Mouse (Mus musculus) frontal cortex, adult 2 months (tissue): ENCODE results near the gene Qrich1. TPM values are rescaled to one million over a fixed set of nuclear protein-coding genes. Genes with fewer than 3 reads are reported as not detected.

Experiments
- DNase-seq, 2 experiments: peaks; one replicate each; pipeline ENCODE4 v3.0.0; 2022; ENCODE audit warnings: low spot score in 1 of 2; ENCODE audit errors: extremely low spot score in 1 of 2
- polyA plus RNA-seq: library from polyadenylated mRNA; depleted of rRNA; stranded (reverse); fragments of >200 nt; gene quantifications from 2 replicates; pipeline ENCODE4 v1.2.3, GENCODE M21; 2012; rRNA removed

Gene Qrich1
- 98.2 and 129 TPM in 2 replicates for polyA plus RNA-seq

DNA sequence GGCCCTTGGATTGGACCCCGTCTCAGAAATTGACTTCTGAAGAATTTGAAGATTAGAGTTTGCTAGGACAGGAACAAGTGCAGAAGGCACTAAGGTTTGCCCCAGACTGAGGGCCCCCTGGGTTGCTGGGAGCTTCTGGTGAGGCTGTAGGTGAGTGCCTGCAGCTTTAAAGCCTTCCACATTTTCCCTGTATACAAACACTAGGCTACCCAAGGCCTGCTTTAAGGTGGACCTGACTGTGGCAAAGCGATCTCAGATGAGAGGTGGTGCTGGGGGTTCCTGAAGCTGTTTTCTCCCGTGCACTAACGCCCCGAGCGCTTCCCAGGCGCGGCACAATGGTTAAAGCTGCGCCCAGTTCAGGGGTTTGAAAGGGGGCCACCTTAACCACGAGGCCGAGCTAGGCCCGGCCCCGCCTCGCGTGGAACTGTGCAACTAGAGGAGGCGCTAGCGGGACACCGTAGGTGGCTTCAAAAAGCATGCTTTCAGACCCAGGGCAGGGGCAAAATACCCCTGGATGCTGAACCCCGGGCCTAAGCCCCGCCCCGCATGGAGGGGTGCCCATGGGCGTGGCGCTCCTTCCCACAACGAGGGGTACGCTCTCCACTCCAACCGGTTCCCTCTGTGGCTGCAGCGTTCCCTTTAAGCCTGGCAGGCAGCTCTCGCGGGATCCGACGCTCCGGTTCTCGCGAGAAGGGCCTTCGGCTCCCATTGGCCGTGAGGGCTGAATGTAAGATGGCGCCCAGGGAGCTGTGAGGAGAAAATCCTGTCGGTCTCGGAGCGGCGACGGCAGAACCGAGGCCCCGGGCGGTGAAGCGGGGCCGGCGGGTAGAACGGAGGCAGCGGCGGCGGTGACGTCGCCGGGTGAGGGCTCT is at the start of gene Qrich1:
Gene Qrich1, plus strand, starts transcription at position 427 of the 872 bp plus-strand sequence.
- peak; percentile 92 to 96 for DNase-seq

DNA sequence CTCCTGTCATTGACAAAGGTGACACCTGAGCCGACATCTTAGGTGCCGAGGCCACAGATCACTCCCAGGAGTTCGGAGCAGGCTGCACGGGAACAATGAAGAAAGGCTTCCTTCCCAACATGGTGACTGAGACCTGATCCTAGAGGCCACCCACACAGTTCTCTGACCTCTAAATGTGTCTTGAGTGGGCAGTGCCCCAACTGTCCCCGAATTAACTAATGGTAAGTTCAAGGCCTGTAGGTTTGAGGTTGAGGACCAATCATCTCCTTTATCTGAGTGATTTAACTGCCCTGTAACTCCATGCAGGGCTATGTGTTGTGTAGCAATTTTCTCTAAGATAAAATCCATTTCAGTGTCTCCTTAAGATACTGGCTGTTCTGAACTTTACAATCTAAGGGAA is 47.2 kb upstream of the Qrich1 start:
- no peak for DNase-seq

DNA sequence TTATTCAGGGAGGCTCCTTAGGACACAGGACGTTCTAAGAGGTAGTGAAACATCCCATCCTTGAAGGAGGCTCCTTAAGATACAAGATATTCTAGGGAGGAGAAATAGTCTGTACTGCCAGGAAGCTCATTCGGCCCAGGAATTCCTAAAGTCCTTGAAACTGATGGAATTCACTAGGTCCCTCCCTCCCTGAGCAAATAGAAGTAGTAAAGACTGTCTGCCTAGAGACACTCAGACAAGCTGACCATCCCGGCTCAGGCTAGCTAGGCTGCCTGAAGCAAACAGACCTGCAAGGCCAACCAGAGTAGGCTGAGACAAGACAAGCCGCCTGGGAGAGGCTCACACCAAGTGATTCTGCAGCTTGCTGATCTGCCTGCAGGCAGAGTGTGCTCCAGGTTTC is 46.8 kb upstream of the Qrich1 start:
- no peak for DNase-seq

DNA sequence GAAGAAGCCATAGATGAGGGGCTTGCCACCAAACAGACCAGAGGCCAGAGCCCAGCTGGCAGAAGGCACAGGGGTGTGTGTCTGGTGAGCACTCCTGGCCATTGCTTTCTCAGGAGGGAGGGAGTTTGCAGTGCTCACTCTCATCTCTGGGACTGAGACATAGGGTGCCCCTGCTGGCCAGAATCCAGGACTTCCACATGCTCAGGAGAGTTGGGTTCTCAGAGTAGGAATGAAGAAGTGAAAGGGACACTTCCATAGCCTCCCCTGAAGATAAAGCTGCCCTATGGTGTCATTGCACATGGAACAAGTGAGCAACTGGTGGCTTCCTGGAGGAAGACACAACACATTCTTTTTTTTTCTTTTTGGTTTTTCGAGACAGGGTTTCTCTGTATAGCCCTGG is 42.1 kb upstream of the Qrich1 start:
- DNase-seq: no peak

DNA sequence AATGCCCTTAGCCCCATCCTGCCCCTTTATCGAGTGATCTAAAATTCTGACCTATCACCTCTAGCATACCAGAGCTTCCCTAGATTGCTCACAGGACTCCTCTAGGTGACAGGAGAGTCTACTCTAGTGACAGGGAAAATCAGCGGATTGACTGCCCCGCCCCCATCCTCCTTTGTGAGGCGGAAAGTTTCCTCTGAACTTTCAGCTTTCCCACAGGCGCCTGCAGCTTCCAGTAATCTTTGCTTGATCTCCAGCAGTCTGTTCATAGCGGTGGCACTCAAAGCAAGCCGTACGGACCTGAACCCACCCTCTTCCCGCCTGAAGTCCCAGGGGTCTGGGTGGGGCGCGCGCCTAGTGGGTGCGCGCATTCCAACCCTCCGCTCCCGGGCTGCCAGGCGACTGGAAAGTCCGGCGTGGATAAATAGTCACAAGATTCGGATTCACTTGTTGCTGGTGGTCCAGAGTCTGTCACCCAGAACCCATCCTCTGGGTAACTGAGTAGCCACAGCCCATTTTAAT is 37.9 kb upstream of the Qrich1 start:
- DNase-seq: no peak

DNA sequence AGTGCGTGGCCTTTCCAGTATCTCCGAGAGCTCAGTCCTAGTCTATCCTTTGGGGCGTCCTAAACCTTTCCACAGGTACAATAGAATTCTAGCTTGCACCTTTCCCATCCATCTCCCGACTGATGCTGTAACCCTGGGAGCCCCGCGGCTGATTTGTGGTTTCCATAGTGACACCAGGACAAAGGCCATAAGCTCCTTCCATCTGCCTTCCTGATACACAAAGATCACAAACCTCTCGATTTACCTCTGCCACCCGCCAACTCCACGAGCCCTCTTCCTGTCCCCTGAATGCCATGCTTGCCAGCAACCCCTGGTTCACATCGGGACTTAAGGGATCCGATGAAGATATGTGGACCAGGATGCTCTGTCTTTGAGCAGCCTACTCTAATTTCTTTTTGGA is 37.4 kb upstream of the Qrich1 start:
- DNase-seq: no peak

DNA sequence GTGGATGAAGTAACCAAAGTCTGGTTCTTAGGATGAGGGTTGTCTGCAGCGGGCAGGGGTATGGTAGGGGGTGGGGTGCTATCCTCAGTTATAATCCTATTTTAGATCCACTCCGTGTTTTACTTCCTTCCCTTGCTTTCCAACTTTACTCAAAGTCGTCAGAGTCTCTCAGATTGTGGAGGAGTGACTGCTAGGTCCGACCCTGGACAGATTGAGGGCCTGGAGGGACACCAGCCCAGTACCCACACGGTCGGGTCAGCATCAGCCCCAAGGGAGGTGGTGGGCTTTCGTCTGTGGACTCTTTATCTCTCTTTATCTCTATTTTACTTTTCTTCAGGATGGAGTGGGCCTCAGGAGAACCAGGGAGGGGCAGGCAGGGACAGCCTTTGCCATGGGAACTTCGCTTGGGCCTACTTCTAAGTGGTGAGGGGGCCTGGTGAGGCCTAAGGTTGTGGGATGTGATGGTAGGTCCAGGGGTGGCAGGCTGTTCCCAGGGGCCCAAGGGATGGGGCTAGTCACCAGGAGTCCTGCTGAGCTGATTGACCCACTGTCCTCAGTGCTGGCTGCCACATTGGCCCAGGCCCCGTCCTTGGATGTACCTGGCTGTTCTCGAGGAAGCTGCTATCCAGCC is 36.8 kb upstream of the Qrich1 start, which contains the start of gene Lamb2:
Gene Lamb2, plus strand, starts transcription at position 16 of the 631 bp plus-strand sequence.
- DNase-seq: peak in 1 of 2 experiments; percentile 40

DNA sequence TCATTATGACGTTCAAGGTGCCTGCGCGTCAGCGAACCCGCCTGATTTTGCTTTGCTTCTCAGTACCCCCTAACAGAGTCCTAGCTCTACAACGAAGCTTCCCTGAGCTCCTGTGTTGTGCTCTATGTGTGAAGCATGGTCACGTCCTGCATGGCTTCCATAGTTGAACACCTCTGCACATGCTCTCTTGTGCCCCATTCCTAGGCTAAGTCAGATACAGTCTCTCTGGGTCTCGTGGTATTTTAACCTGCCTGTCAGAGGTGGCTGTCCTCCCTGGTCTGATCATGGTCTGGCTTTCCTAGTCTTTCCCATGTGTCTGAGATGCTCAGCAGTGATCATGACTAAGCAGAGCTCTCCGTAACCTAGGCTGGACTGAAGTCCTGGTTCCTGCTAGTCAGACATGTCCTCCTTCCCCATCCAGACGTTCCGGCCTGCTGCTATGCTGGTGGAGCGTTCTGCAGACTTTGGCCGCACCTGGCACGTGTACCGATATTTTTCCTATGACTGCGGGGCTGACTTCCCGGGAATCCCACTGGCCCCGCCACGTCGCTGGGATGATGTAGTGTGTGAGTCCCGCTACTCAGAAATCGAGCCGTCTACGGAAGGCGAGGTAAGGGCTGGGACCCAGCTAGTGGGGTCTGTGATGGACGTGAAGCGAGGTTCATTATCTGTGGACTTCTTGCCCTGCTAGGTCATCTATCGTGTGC is 35.6 kb upstream of the Qrich1 start:
- no peak for DNase-seq

DNA sequence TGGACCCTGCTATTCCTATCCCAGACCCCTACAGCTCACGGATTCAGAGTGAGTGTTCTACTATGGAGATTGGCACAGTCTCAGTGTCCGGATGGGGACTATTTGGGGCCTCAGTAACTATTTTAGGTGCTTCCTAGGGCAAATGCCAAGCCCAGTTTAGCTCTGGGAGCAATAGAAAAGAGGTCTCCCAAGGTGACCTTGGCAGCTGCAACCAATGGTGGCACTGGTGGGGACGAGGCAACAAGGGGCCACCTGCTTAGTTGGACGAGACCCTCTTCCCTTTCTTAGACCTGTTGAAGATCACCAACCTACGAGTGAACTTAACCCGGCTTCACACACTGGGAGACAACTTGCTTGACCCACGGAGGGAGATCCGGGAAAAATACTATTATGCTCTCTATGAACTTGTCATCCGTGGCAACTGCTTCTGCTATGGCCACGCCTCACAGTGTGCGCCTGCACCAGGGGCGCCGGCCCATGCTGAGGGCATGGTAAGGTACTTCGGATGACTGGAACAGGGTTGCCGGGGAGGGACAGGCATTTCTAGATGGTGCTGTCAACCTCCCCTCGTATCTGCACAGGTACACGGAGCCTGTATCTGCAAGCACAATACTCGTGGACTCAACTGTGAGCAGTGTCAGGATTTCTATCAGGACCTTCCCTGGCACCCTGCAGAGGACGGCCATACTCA is 34.9 kb upstream of the Qrich1 start:
- no peak for DNase-seq

DNA sequence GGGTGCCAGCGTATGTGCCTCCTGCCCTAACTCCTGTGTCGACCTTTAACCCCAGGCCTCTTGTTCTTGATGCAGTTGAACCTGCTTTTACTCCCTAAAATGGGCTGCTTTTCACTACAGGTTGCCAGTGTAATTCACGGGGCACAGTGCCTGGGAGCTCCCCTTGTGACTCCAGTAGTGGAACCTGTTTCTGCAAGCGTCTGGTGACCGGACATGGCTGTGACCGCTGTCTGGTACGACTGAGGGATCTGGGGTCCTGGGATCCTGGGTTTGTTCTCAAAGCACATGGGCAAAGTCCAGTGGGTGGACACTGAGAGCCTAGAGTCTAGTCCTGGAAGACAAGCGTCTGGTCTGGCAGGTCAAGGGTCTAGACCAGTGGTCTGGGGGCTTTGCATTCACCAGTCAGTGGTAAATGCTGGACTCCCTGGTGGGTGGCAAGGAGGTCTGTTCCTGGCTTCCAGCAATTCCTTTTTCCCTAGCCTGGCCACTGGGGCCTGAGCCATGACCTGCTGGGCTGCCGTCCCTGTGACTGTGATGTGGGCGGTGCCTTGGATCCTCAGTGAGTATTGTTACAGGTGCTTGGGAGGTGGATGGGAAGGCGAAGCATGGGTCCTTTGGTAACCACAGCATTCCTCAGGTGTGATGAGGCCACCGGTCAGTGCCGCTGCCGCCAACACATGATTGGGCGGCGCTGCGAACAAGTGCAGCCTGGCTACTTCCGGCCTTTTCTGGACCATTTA is 33.4 kb upstream of the Qrich1 start:
- DNase-seq: no peak

DNA sequence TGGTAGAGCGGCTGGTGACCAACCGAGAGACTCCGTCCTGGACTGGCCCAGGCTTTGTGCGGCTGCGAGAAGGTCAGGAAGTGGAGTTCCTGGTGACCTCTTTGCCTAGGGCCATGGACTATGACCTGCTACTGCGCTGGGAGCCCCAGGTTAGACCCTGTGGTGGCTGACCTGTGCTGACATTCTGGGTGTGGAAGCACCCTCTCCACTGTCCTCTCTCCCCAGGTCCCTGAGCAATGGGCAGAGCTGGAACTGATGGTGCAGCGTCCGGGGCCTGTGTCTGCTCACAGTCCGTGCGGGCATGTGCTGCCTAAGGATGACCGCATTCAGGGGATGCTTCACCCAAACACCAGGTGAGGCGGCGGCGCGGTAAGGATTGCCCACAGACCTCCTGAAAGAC is 32.6 kb upstream of the Qrich1 start:
- DNase-seq: no peak

DNA sequence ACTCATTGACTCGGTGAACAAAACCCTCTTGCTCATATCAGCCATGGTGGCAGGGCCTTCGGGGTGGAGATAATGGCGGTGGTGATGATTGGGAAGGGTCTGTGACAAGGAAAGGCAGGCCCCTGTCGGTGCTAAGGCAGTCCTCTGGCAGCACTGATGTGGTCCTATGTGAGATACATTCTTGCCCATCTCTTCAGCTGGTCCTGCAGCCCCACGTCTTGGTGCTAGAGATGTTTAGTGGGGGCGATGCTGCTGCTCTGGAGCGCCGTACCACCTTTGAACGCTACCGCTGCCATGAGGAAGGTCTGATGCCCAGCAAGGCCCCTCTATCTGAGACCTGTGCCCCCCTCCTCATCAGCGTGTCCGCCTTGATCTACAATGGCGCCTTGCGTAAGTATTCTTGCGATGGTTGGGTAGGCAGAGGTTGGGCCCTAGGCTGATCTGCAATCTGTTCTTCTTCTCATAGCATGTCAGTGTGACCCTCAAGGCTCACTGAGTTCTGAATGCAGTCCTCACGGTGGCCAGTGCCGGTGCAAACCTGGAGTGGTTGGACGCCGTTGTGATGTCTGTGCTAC is 31.2 kb upstream of the Qrich1 start:
- no peak for DNase-seq

DNA sequence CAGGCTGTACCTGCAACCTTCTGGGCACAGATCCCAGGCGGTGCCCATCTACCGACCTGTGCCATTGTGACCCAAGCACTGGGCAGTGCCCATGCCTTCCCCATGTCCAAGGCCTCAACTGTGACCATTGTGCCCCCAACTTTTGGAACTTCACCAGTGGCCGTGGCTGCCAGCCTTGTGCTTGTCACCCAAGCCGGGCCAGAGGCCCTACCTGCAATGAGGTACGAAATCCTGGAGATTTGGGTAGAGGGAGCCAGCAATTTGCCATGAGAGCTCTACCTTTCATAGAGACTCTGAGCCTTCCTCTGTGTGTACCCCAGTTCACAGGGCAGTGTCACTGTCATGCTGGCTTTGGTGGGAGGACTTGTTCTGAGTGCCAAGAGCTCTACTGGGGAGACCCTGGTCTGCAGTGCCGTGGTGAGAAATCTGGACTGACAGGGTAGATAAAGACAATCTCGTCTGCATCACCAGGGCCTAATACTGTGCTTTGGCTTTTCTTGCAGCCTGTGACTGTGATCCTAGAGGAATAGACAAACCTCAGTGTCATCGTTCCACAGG is 29.6 kb upstream of the Qrich1 start:
- DNase-seq: no peak

DNA sequence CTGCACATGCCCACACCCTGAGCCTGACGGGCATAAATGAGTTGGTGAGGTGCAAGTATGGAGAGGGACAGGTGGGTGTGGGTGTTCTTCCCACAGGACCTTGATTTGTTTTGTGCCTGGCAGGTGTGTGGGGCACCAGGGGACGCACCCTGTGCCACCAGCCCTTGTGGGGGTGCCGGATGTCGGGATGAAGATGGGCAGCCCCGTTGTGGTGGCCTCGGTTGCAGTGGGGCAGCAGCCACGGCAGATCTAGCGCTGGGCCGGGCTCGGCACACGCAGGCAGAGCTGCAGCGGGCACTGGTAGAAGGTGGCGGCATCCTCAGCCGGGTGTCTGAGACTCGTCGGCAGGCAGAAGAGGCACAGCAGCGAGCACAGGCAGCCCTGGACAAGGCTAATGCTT is 28.2 kb upstream of the Qrich1 start:
- no peak for DNase-seq

DNA sequence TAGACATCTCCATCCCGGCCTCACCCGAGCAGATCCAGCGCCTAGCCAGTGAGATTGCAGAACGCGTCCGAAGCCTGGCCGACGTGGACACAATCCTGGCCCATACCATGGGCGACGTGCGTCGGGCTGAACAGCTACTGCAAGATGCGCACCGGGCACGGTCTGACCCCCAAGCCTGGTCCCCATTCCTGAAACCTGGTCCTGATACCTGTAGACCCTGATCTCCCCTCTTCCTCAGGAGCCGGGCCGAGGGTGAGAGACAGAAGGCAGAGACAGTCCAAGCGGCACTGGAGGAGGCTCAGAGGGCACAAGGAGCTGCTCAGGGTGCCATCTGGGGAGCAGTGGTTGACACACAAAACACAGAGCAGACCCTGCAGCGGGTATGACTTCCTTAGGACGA is 27.4 kb upstream of the Qrich1 start:
- DNase-seq: no peak

DNA sequence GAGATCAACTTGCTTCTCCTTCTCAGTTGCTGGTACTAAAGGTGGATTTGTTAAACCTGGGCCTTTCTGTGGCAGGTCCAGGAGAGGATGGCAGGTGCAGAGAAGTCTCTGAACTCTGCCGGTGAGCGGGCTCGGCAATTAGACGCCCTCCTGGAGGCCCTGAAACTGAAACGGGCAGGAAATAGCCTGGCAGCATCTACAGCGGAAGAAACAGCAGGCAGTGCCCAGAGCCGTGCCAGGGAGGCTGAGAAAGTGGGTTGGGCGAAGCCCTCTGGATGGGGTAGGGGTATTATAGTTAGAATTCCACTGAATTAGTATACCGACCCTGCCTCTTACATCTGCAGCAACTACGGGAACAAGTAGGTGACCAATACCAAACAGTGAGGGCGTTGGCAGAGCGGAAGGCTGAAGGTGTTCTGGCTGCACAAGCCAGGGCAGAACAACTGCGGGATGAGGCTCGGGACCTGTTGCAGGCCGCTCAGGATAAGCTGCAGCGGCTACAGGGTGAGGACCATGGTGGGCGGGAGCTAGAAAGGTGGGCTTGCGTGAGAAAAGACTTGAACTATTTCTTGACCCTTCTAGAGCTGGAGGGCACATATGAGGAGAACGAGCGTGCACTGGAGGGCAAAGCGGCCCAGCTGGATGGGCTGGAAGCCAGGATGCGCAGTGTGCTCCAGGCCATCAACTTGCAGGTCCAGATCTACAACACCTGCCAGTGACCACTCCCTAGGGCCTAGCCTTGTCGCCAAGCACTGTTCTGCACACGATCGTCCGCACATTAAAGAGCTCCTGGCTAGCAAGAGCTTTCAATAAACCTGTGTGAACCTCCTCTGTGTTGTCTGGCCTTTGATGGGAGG is 26.7 kb upstream of the Qrich1 start:
- no peak for DNase-seq

DNA sequence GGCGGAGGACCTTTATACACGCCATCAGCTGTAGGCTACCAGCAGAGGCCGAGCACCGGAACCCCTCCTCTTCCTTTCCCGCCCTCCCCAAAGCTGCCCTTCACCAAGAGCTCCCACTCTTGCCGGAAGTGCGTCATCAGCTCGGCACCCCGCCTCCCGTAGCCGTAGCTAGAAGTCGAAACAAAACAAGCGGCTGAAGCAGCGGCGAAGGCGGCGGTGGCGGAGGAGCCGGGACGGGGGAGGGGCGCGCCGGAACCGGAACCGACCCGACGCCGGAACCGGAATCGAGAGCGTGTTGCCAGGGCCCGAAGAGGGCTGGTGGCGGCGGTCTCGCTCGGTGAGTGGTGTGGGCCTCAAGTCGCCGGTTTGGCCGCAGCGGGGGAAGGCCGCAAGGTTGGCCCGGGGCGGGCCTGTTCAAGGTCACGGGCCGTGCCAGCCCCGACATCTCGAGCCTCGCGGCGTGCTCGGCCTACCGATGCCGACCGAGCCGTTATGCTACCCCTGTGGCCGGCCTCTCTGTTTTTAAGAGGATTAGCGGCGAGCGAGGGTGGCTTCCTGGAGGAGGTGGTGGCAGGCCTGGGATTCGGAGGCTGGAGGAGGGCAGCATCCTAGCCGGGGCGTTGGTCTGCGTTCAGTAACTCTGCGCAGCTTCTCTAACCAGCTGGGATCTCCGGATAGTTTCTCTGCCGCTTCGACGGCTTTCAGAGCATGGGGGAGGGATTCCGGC is 25.9 kb upstream of the Qrich1 start, which contains the start of gene Usp19:
Gene Usp19, plus strand, starts transcription at position 44 of the 727 bp plus-strand sequence.
- DNase-seq: peak; percentile 93 to 96

DNA sequence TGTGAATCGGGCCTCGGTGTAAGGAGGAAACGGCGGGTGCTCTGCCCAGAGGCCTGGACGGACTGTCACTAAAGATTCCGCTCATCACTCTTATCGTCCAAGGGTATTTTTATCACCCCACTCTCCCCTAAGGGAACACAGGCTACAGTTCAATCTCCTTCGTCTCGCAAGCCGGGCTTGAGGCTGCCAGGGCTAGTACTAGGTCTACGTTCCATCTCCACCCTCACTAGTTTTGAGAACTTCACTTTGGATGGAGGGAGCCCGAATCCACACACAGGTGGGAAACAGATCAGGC is 25.4 kb upstream of the Qrich1 start:
- DNase-seq: no peak
